ENCODE assay signal across 20 mouse cellular contexts in genomic region chr11:74662221-74662620, GRCm38 (mm10).
"Had no signal": no experiment of that assay in that cellular context is flagged by ENCODE, and none has a peak within 500 bp of the region (broad histone marks: within the 10 kb centered on the region; RNA-seq: fewer than 3 reads in every experiment).

No protein-coding gene starts in this region.

- H3K4me1 ChIP-seq: liver, embryonic 13.5 days; liver, embryonic 15.5 days; midbrain, embryonic 10.5 days; midbrain, embryonic 13.5 days; neural tube, embryonic 13.5 days; neural tube, embryonic 15.5 days had no signal

- H3K9ac ChIP-seq: liver, embryonic 13.5 days; liver, embryonic 15.5 days; lung, embryonic 14.5 days; midbrain, embryonic 13.5 days; neural tube, embryonic 13.5 days; neural tube, embryonic 15.5 days had no signal

- H3K27me3 ChIP-seq: liver, embryonic 13.5 days; liver, embryonic 15.5 days; midbrain, embryonic 13.5 days; neural tube, embryonic 13.5 days; neural tube, embryonic 15.5 days had no signal

- H3K4me3 ChIP-seq: liver, embryonic 13.5 days; liver, embryonic 15.5 days; midbrain, embryonic 10.5 days; midbrain, embryonic 13.5 days; myocyte; neural tube, embryonic 13.5 days; neural tube, embryonic 15.5 days had no signal

- H3K9me3 ChIP-seq: liver, embryonic 15.5 days; midbrain, embryonic 13.5 days; neural tube, embryonic 13.5 days; neural tube, embryonic 15.5 days had no signal

- DNase-seq: liver, embryonic 13.5 days; lung, adult 18-20 months; lung, embryonic 14.5 days; lung, postnatal 10 days; lung, postnatal 4 days; retina, postnatal 1 day; right cerebral cortex, adult 18-20 months; right cerebral cortex, postnatal 25 days; right cerebral cortex, postnatal 4 days; spleen, adult 18-20 months; thymus, adult 2 months; thymus, postnatal 25 days; thymus, postnatal 4 days had no signal

- H3K4me2 ChIP-seq: liver, embryonic 13.5 days; liver, embryonic 15.5 days; lung, embryonic 14.5 days; midbrain, embryonic 13.5 days; neural tube, embryonic 13.5 days; neural tube, embryonic 15.5 days had no signal

- ATAC-seq: midbrain, embryonic 13.5 days; midbrain, embryonic 16.5 days had no signal

- H3K27ac ChIP-seq: liver, embryonic 13.5 days; liver, embryonic 15.5 days; midbrain, embryonic 10.5 days; midbrain, embryonic 13.5 days; neural tube, embryonic 13.5 days; neural tube, embryonic 15.5 days had no signal
